9 mouse cellular contexts compared by ENCODE assay signal in genomic region chr19:53359160-53360033, GRCm38 (mm10). TPM values are rescaled to one million over a fixed set of nuclear protein-coding genes. Genes with fewer than 3 reads are reported as not detected.
DNase-seq lines count a peak whose midpoint lies in the region; ATAC-seq lines count a peak whose summit lies in the region.
"Had no signal": no experiment of that assay in that cellular context is flagged by ENCODE, and none has a peak within 500 bp of the region (broad histone marks: within the 10 kb centered on the region; RNA-seq: fewer than 3 reads in every experiment).

No protein-coding gene starts in this region.

- H3K4me1 ChIP-seq in liver, embryonic 16.5 days (ENCODE audit: control insufficient read depth, low read depth, low read length) = peaks cover 8% of the 10 kb centered on the region
- H3K4me1 ChIP-seq in liver, embryonic 11.5 days (replicated peaks; ENCODE audit: control insufficient read depth, insufficient read depth, low read length) = no peaks in the 10 kb centered on the region

- H3K27ac ChIP-seq in liver, embryonic 16.5 days (ENCODE audit: low read length) = no peak overlapping the region
- no peak overlapping the region for H3K27ac ChIP-seq in liver, embryonic 11.5 days (ENCODE audit: low read depth, low read length)

- H3K9ac ChIP-seq in liver, embryonic 16.5 days (ENCODE audit: low read depth, low read length) = no peak overlapping the region
- no peak overlapping the region for H3K9ac ChIP-seq in liver, embryonic 11.5 days (ENCODE audit: low read depth, low read length)

- WGBS in liver, embryonic 16.5 days (ENCODE audit: insufficient replicate concordance) = 74% methylated on average over 22 of the region's 22 CpGs
- WGBS in liver, embryonic 11.5 days = 79% methylated on average over 22 of the region's 22 CpGs

- no peak overlapping the region for H3K4me3 ChIP-seq in liver, embryonic 16.5 days (ENCODE audit: low read depth, low read length)
- no peak overlapping the region for H3K4me3 ChIP-seq in liver, embryonic 11.5 days (ENCODE audit: low read depth, low read length)

- H3K9me3 ChIP-seq in liver, embryonic 16.5 days (replicated peaks; ENCODE audit: control insufficient read depth, low read length) = no peaks in the 10 kb centered on the region
- no peaks in the 10 kb centered on the region for H3K9me3 ChIP-seq in liver, embryonic 11.5 days (ENCODE audit: control insufficient read depth, low read length)

- no peaks in the 10 kb centered on the region for H3K27me3 ChIP-seq in liver, embryonic 16.5 days (ENCODE audit: control insufficient read depth, insufficient read depth, low read depth, low read length)
- H3K27me3 ChIP-seq in liver, embryonic 11.5 days (replicated peaks; ENCODE audit: control insufficient read depth, insufficient read depth, low read length) = no peaks in the 10 kb centered on the region

- H3K36me3 ChIP-seq in liver, embryonic 16.5 days (ENCODE audit: control insufficient read depth, insufficient read depth) = no peaks in the 10 kb centered on the region; the same call in 1 of the 2 replicates
- no peaks in the 10 kb centered on the region for H3K36me3 ChIP-seq in liver, embryonic 11.5 days (ENCODE audit: control insufficient read depth, insufficient read depth, low read length)

- 0 out of 2 replicates have a peak overlapping the region, but pooled peaks have one; percentile 1 for H3K4me2 ChIP-seq in liver, embryonic 16.5 days (ENCODE audit: low read depth, low read length)
- no peak overlapping the region for H3K4me2 ChIP-seq in liver, embryonic 11.5 days

- no peak for DNase-seq in liver, embryonic 11.5 days (ENCODE audit: low spot score)
- peak; percentile 89 for DNase-seq in cerebellum, adult 11-12 months
- peak; percentile 27 for DNase-seq in gastrocnemius, postnatal 25 days
- DNase-seq in kidney, postnatal 14 days = peak; percentile 62
- DNase-seq in thymus, postnatal 10 days (ENCODE audit: low spot score in 2 of 2) = no peak
- no peak for DNase-seq in urinary bladder, postnatal 10 days (ENCODE audit: low spot score)

- ATAC-seq in liver, embryonic 16.5 days (ENCODE audit: low read depth) = peak; percentile 36; the same call in 1 of the 2 replicates
- ATAC-seq in liver, embryonic 11.5 days (replicated peaks; ENCODE audit: low FRiP score) = no peak
- peak; percentile 17; the same call in 1 of the 2 replicates for ATAC-seq in megakaryocyte progenitor cell, adult 5-6 weeks (replicated peaks; ENCODE audit: poor library complexity)

RNA-seq across cellular contexts. Expression of gene Gm10197, which starts 12.2 kb away (rescaled TPM):
- polyA plus RNA-seq in liver, embryonic 16.5 days (2015; fragmentation: Nextera tagmentation; extraction: Ambion mirVana) = not detected in 2 replicates
- 3.3 TPM in 1 of 2 replicates, not detected in the other for polyA plus RNA-seq in liver, embryonic 11.5 days (2014; fragmentation: Nextera tagmentation; extraction: Ambion mirVana)
- total RNA-seq in gastrocnemius, postnatal 25 days (2021) = not detected
- total RNA-seq in megakaryocyte progenitor cell, adult 5-6 weeks (2015) = not detected in 2 replicates
- total RNA-seq in megakaryocyte progenitor cell, adult 5-6 weeks (2017) = not detected in 2 replicates
- total RNA-seq: hematopoietic stem cell, adult 5-6 weeks had no signal

RNA-seq across cellular contexts. Expression of gene Smndc1, which starts 31.0 kb away (rescaled TPM):
- 14.5 and 14.9 TPM in 2 replicates for polyA plus RNA-seq in liver, embryonic 16.5 days (2015; fragmentation: Nextera tagmentation; extraction: Ambion mirVana)
- polyA plus RNA-seq in liver, embryonic 11.5 days (2014; fragmentation: Nextera tagmentation; extraction: Ambion mirVana) = 53.8 and 54.2 TPM in 2 replicates
- total RNA-seq in gastrocnemius, postnatal 25 days (2021) = 10 to 100 TPM; 21.6 to 22.3 TPM
- 83.2 and 83.5 TPM in 2 replicates for total RNA-seq in megakaryocyte progenitor cell, adult 5-6 weeks (2015)
- 32.3 and 42.5 TPM in 2 replicates for total RNA-seq in megakaryocyte progenitor cell, adult 5-6 weeks (2017)

RNA-seq across cellular contexts. Expression of gene Mxi1, which starts 49.1 kb away (rescaled TPM):
- polyA plus RNA-seq in liver, embryonic 16.5 days (2015; fragmentation: Nextera tagmentation; extraction: Ambion mirVana) = 14.1 and 16.7 TPM in 2 replicates
- polyA plus RNA-seq in liver, embryonic 11.5 days (2014; fragmentation: Nextera tagmentation; extraction: Ambion mirVana) = 34.3 and 42.6 TPM in 2 replicates
- total RNA-seq in gastrocnemius, postnatal 25 days (2021) = 10 to 100 TPM; 37.8 to 39.1 TPM
- total RNA-seq in megakaryocyte progenitor cell, adult 5-6 weeks (2015) = 26.5 and 33.7 TPM in 2 replicates
- total RNA-seq in megakaryocyte progenitor cell, adult 5-6 weeks (2017) = 58.6 and 59.3 TPM in 2 replicates

Comparison
In these comparisons a context has a peak if more than half of its experiments do, and no peak if none do; other contexts are left out.
1. DNase-seq: peak in cerebellum, adult 11-12 months (single experiment), gastrocnemius, postnatal 25 days (single experiment) and kidney, postnatal 14 days (single experiment); none in liver, embryonic 11.5 days (single experiment), thymus, postnatal 10 days (0 of 2) and urinary bladder, postnatal 10 days (single experiment).